Mouse (Mus musculus) myocyte (in vitro differentiated cells): ENCODE measurements at regions not wholly inside any gene's neighbourhood (a gene's known extent, or its start where the extent isn't known, plus 50 kb on each side); places are given as distances from the start of the nearest gene placed in this dataset.

Source experiments
- H3K27me3 ChIP-seq: one replicate; pipeline ENCODE4 v1.6.1; 2011; ENCODE audit not compliant: control insufficient read depth, insufficient read depth, insufficient read length
- H3K36me3 ChIP-seq: one replicate; pipeline ENCODE4 v1.6.1; 2011; ENCODE audit not compliant: control insufficient read depth, insufficient read depth
- H3K4me2 ChIP-seq: one replicate; pipeline ENCODE4 v1.6.1; 2011; ENCODE audit warnings: low read depth, control low read depth
- H3K4me3 ChIP-seq: one replicate; pipeline ENCODE4 v1.5.1; 2011; ENCODE audit warnings: mild to moderate bottlenecking, control low read depth, moderate library complexity
- H3K79me2 ChIP-seq: one replicate; pipeline ENCODE4 v1.6.1; 2011; ENCODE audit not compliant: control insufficient read depth, insufficient read depth
- H3ac ChIP-seq: one replicate; pipeline ENCODE4 v1.6.1; 2011; ENCODE audit not compliant: control insufficient read depth, insufficient read length
- CEBPB ChIP-seq: IDR thresholded peaks from 2 replicates; pipeline ENCODE4 v1.6.1; 2011; ENCODE audit warnings: mild to moderate bottlenecking, moderate library complexity; ENCODE audit not compliant: poor library complexity, insufficient read depth, severe bottlenecking
- E2F4 ChIP-seq: IDR thresholded peaks from one replicate; pipeline ENCODE4 v1.6.1; 2011; ENCODE audit warnings: mild to moderate bottlenecking, control low read depth, moderate library complexity; ENCODE audit not compliant: insufficient read depth
- MAX ChIP-seq: IDR thresholded peaks from one replicate; pipeline ENCODE4 v1.6.1; 2011; ENCODE audit warnings: low read depth, mild to moderate bottlenecking, control low read depth
- MYOD1 ChIP-seq, 3 experiments: IDR thresholded peaks; one replicate each; pipeline ENCODE4 v1.6.1; 2011; ENCODE audit warnings: control low read depth in 2 of 3, low read depth in 2 of 3, mild to moderate bottlenecking in 2 of 3, moderate library complexity in 1 of 3; ENCODE audit not compliant: insufficient read length in 2 of 3, control insufficient read depth in 1 of 3
- MYOG ChIP-seq, 3 experiments: IDR thresholded peaks; one replicate each; pipeline ENCODE4 v1.6.1; 2011; ENCODE audit warnings: control low read depth in 2 of 3, low read depth in 2 of 3, mild to moderate bottlenecking in 2 of 3; ENCODE audit not compliant: insufficient read length in 2 of 3, control insufficient read depth in 1 of 3, insufficient read depth in 1 of 3
- POLR2A ChIP-seq: IDR thresholded peaks from one replicate; pipeline ENCODE4 v1.6.1; 2011; ENCODE audit warnings: low read depth, mild to moderate bottlenecking, control low read depth, moderate library complexity; ENCODE audit not compliant: insufficient read length
- POLR2AphosphoS2 ChIP-seq: IDR thresholded peaks from one replicate; pipeline ENCODE4 v1.6.1; 2011; ENCODE audit warnings: low read depth, control low read depth; ENCODE audit not compliant: insufficient read length
- REST ChIP-seq: IDR thresholded peaks from one replicate; pipeline ENCODE4 v1.6.1; 2011; ENCODE audit warnings: mild to moderate bottlenecking, control low read depth, moderate library complexity; ENCODE audit not compliant: insufficient read depth, insufficient read length
- SRF ChIP-seq: IDR thresholded peaks from one replicate; pipeline ENCODE4 v1.6.1; 2011; ENCODE audit warnings: low read depth; ENCODE audit not compliant: control insufficient read depth, insufficient read length
- TCF12 ChIP-seq: IDR thresholded peaks from one replicate; pipeline ENCODE4 v1.6.1; 2011; ENCODE audit warnings: mild to moderate bottlenecking, control low read depth; ENCODE audit not compliant: poor library complexity, insufficient read depth, severe bottlenecking
- TCF3 ChIP-seq: IDR thresholded peaks from one replicate; pipeline ENCODE4 v1.6.1; 2011; ENCODE audit warnings: low read depth, control low read depth; ENCODE audit not compliant: insufficient read length
- USF1 ChIP-seq: IDR thresholded peaks from one replicate; pipeline ENCODE4 v1.6.1; 2011; ENCODE audit warnings: low read depth, mild to moderate bottlenecking, control low read depth, moderate library complexity

DNA sequence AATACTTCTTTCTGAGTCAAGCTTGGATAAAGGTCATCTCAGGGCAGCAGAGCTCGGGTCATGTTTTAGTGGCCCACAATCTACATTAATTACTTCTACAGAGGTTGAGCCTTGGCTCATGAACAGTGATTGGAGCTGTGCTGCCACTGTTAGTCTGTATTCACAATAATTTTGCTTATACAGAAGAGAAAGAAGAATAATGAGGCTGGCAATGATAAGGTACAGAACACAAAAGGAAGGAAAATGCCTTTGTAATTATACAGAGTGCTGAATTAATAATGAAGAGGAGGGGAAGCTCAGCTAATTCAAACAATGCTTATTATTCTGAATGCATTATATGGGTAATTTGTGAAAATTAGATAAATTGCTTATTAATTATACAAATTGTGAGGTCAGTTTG is 573.9 kb upstream of the Cblb start:
- Histone ChIP-seq H3ac (no peak overlapping the region), H3K4me2 (no peak overlapping the region), H3K36me3 (no peaks in the 10 kb centered on the region), H3K4me3 (no peak overlapping the region), H3K27me3 (no peaks in the 10 kb centered on the region), H3K79me2 (no peaks in the 10 kb centered on the region)
- TF ChIP-seq MAX = no peak
- no peak for TF ChIP-seq E2F4
- no peak for TF ChIP-seq USF1
- no peak for TF ChIP-seq MYOD1 (IDR thresholded peaks at IDR 0.05; ENCODE audit: control insufficient read depth in 1 of 3, insufficient read length in 2 of 3, low read depth in 2 of 3)
- TF ChIP-seq MYOG (IDR thresholded peaks at IDR 0.05; ENCODE audit: control insufficient read depth in 1 of 3, insufficient read depth in 1 of 3, insufficient read length in 2 of 3, low read depth in 2 of 3) = no peak

DNA sequence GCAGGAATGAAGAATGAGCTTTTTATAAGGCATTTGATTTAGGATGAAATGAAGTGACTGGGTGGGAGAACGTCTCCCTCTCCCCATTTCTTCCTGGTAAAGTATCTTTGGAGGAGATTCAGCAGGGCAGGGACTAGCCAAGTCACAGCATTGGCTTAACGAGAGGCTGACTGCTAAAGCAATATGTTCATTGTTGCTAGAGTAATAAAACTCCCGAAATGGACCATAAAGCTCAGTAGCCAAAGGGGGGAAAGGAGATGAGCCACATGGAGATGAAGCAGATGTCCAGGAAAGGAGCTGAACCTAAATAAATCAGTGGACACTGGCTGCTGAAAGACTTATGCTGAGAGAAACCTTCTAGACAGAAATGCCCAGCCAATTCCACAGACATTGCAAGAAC is 555.3 kb upstream of the Cblb start:
- Histone ChIP-seq H3K27me3 (no peaks in the 10 kb centered on the region), H3K4me2 (no peak overlapping the region), H3K36me3 (no peaks in the 10 kb centered on the region), H3K4me3 (no peak overlapping the region), H3K79me2 (no peaks in the 10 kb centered on the region), H3ac (no peak overlapping the region)
- no peak for TF ChIP-seq REST
- TF ChIP-seq USF1 = no peak
- TF ChIP-seq POLR2A = no peak
- TF ChIP-seq CEBPB = no peak
- no peak for TF ChIP-seq MYOD1 (IDR thresholded peaks at IDR 0.05; ENCODE audit: control insufficient read depth in 1 of 3, insufficient read length in 2 of 3, low read depth in 2 of 3)
- TF ChIP-seq MYOG (IDR thresholded peaks at IDR 0.05; ENCODE audit: control insufficient read depth in 1 of 3, insufficient read depth in 1 of 3, insufficient read length in 2 of 3, low read depth in 2 of 3) = no peak
- TF ChIP-seq TCF12 = no peak
- TF ChIP-seq TCF3 = no peak
- no peak for TF ChIP-seq SRF
- no peak for TF ChIP-seq POLR2AphosphoS2
- TF ChIP-seq E2F4 = no peak
- no peak for TF ChIP-seq MAX

DNA sequence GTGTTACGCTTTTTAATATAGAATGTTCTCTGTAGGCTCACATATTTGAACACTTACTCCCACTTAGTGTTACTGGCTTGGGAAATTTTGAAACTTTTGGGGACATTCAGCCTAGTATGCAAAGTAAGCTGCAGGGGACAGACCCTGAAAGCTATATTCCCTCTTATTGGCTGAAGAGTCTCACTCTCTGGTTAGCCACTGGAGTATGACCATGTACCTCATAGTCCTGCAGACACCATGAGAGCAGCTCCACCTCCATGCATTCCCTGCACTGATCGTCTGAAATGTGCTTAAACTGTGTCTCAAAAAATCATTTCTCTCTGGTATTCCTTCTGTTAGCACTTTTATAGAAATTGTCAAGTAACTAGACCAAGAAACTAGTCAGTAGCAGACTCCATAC is 534.9 kb upstream of the Cblb start:
- Histone ChIP-seq H3K4me2 (no peak overlapping the region), H3K27me3 (no peaks in the 10 kb centered on the region), H3ac (no peak overlapping the region), H3K79me2 (no peaks in the 10 kb centered on the region), H3K36me3 (no peaks in the 10 kb centered on the region), H3K4me3 (no peak overlapping the region)
- TF ChIP-seq SRF = no peak
- no peak for TF ChIP-seq REST
- TF ChIP-seq E2F4 = no peak
- no peak for TF ChIP-seq MYOD1 (IDR thresholded peaks at IDR 0.05; ENCODE audit: control insufficient read depth in 1 of 3, insufficient read length in 2 of 3, low read depth in 2 of 3)
- no peak for TF ChIP-seq MYOG (IDR thresholded peaks at IDR 0.05; ENCODE audit: control insufficient read depth in 1 of 3, insufficient read depth in 1 of 3, insufficient read length in 2 of 3, low read depth in 2 of 3)
- no peak for TF ChIP-seq MAX
- no peak for TF ChIP-seq POLR2A
- no peak for TF ChIP-seq POLR2AphosphoS2
- TF ChIP-seq CEBPB = no peak

DNA sequence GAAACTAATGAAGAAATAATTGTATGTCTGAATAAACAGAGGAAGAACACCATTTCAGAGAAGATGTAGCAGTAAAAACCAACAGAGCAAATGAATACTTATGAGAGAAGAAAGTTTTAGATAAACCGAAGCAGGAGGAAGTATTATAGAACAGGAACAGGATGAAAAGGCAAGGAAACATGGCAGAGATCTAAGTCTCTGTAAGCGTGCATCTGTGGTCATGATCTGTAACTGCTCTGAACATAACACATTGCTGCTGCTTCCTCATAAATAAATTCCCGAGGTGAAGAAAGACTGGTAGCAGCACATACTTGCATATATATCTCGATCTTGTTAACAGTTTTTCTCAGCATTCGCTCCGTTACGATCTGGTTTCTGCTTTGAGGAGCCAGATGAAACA is 533.2 kb upstream of the Cblb start:
- Histone ChIP-seq H3K4me2 (no peak overlapping the region), H3K79me2 (no peaks in the 10 kb centered on the region), H3K27me3 (no peaks in the 10 kb centered on the region), H3ac (no peak overlapping the region), H3K36me3 (no peaks in the 10 kb centered on the region), H3K4me3 (no peak overlapping the region)
- TF ChIP-seq SRF (no peak), POLR2A (no peak), MAX (no peak), TCF3 (no peak), REST (no peak), CEBPB (no peak), TCF12 (no peak), E2F4 (no peak), MYOG (IDR thresholded peaks at IDR 0.05; ENCODE audit: control insufficient read depth in 1 of 3, insufficient read depth in 1 of 3, insufficient read length in 2 of 3, low read depth in 2 of 3) (no peak), POLR2AphosphoS2 (no peak), MYOD1 (IDR thresholded peaks at IDR 0.05; ENCODE audit: control insufficient read depth in 1 of 3, insufficient read length in 2 of 3, low read depth in 2 of 3) (no peak), USF1 (no peak)

DNA sequence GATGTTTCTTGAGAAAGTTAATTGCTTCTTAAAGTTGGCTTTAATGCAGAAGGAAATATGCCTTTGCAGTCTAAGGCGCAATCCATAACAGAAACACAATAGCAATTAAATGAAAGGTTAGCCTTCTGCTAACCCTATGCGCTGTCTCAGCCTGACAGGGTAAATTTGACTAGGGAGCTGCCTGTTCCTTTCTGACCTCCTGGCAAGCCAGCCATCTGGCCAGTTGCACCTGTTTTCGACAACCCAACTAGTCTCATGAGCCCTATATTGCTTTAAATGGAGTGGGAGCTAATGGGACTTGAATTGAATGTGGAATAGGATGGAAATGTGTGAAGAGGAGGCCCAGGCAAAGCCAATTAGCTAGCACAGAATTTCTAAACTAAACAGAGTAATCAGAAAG is 513.9 kb upstream of the Cblb start:
- TF ChIP-seq CEBPB = no peak
- peak in 1 of 3 experiments; percentile 7 for TF ChIP-seq MYOD1 (IDR thresholded peaks at IDR 0.05; ENCODE audit: control insufficient read depth in 1 of 3, insufficient read length in 2 of 3, low read depth in 2 of 3)
- no peak overlapping the region for H3K4me2 ChIP-seq
- H3K27me3 ChIP-seq = no peaks in the 10 kb centered on the region
- no peak overlapping the region for H3ac ChIP-seq
- H3K4me3 ChIP-seq = no peak overlapping the region
- H3K79me2 ChIP-seq = no peaks in the 10 kb centered on the region
- H3K36me3 ChIP-seq = no peaks in the 10 kb centered on the region
